In the genomic region with DNA sequence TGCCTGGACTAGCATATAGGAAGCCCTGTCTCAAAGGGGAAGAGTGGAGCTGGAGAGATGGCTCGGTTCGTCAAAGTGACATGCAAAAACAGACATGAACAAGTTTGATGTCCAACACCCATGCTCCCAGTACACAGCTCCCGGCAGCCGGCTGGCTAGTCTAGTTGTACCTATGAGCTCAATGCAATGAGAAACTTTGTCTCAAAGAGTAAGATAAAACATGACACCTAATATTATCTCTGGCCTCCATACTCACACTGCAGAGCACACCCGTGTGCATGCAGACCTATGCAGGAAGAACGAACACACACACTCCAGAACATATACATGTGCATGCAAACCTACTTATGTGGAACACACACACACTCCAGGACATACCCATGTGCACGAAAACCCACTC, we compare ENCODE assay signal across 22 mouse cellular contexts. TPM values are rescaled to one million over a fixed set of nuclear protein-coding genes. Genes with fewer than 3 reads are reported as not detected.
DNase-seq lines count a peak whose midpoint lies in the region; ATAC-seq and TF ChIP-seq lines count a peak whose summit lies in the region.
"Had no signal": no experiment of that assay in that cellular context is flagged by ENCODE, and none has a peak within 500 bp of the region (broad histone marks: within the 10 kb centered on the region; RNA-seq: fewer than 3 reads in every experiment).

No protein-coding gene starts in this region.

- peak overlapping the region; percentile 0; the same call in 1 of the 2 replicates for H3K4me2 ChIP-seq in liver, embryonic 11.5 days
- H3K4me2 ChIP-seq in liver, embryonic 15.5 days = peak overlapping the region; percentile 82
- H3K4me2 ChIP-seq: embryonic facial prominence, embryonic 12.5 days; hindbrain, embryonic 14.5 days; intestine, embryonic 15.5 days had no signal

- H3K27ac ChIP-seq in spleen, adult 2 months (ENCODE audit: insufficient read depth, low read length) = peak overlapping the region; percentile 24; the same call in 1 of the 2 replicates
- H3K27ac ChIP-seq in liver, embryonic 11.5 days (ENCODE audit: low read depth, low read length) = peak overlapping the region; percentile 98
- peak overlapping the region; percentile 89 for H3K27ac ChIP-seq in liver, embryonic 15.5 days (replicated peaks)
- H3K27ac ChIP-seq: embryonic facial prominence, embryonic 12.5 days; forebrain, embryonic 10.5 days; hindbrain, embryonic 10.5 days; hindbrain, embryonic 14.5 days; intestine, embryonic 15.5 days had no signal

- TF ChIP-seq POLR2A in spleen, adult 2 months (IDR thresholded peaks at IDR 0.05; ENCODE audit: low read depth, low read length) = no peak

- 85% methylated on average over 7 of the region's 7 CpGs for WGBS in spleen, adult 2 months
- 77% methylated on average over 7 of the region's 7 CpGs for WGBS in liver, embryonic 11.5 days
- 38% methylated on average over 7 of the region's 7 CpGs for WGBS in liver, embryonic 15.5 days (ENCODE audit: insufficient replicate concordance)

- no peaks in the 10 kb centered on the region for H3K27me3 ChIP-seq in spleen, adult 2 months (ENCODE audit: control insufficient read depth, insufficient read depth, low read length)
- H3K27me3 ChIP-seq in liver, embryonic 11.5 days (replicated peaks; ENCODE audit: control insufficient read depth, insufficient read depth, low read length) = no peaks in the 10 kb centered on the region
- H3K27me3 ChIP-seq in liver, embryonic 15.5 days = no peaks in the 10 kb centered on the region
- H3K27me3 ChIP-seq: embryonic facial prominence, embryonic 12.5 days; intestine, embryonic 15.5 days; Patski had no signal

- TF ChIP-seq CTCF in spleen, adult 2 months (IDR thresholded peaks at IDR 0.05; ENCODE audit: extremely low read depth, insufficient read depth, insufficient read length, insufficient replicate concordance) = no peak

- 0 out of 2 replicates have a peak, but pooled peaks cover 2% of the 10 kb centered on the region for H3K36me3 ChIP-seq in spleen, adult 2 months (ENCODE audit: control insufficient read depth, insufficient read depth, low read length)
- H3K36me3 ChIP-seq in liver, embryonic 11.5 days (ENCODE audit: control insufficient read depth, insufficient read depth, low read length) = peaks cover 8% of the 10 kb centered on the region; the same call in 1 of the 2 replicates
- H3K36me3 ChIP-seq in liver, embryonic 15.5 days (replicated peaks) = peaks cover 24% of the 10 kb centered on the region; the same call in 1 of the 2 replicates
- H3K36me3 ChIP-seq: intestine, embryonic 15.5 days had no signal

- ATAC-seq in liver, embryonic 11.5 days (replicated peaks; ENCODE audit: low FRiP score) = peak; percentile 29
- ATAC-seq in liver, embryonic 15.5 days (ENCODE audit: insufficient read depth) = peak; percentile 36
- peak; percentile 15 for ATAC-seq in megakaryocyte-erythroid progenitor cell, adult 5-6 weeks (replicated peaks; ENCODE audit: low FRiP score, low TSS enrichment, poor library complexity, severe bottlenecking)
- ATAC-seq: forebrain, embryonic 14.5 days; intestine, embryonic 15.5 days; Patski had no signal

- H3K4me3 ChIP-seq in spleen, adult 2 months (ENCODE audit: extremely low read depth, insufficient read depth, insufficient read length) = no peak overlapping the region
- no peak overlapping the region for H3K4me3 ChIP-seq in liver, embryonic 11.5 days (ENCODE audit: low read depth, low read length)
- no peak overlapping the region for H3K4me3 ChIP-seq in liver, embryonic 15.5 days (replicated peaks)
- H3K4me3 ChIP-seq: embryonic facial prominence, embryonic 12.5 days; forebrain, embryonic 10.5 days; heart, embryonic 10.5 days; hindbrain, embryonic 10.5 days; intestine, embryonic 15.5 days had no signal

- no peak for DNase-seq in spleen, adult 2 months (ENCODE audit: low read depth in 1 of 2, low spot score in 2 of 2)
- DNase-seq in spleen, postnatal 4 days (ENCODE audit: low spot score in 2 of 2) = no peak
- DNase-seq in liver, embryonic 11.5 days (ENCODE audit: low spot score) = no peak
- DNase-seq in gastrocnemius, adult 18-20 months (ENCODE audit: low spot score) = no peak
- no peak for DNase-seq in adrenal gland, postnatal 14 days
- DNase-seq in thymus, postnatal 14 days = no peak
- DNase-seq: adrenal gland, adult 8-10 months; cerebellum, adult 18-20 months; cerebellum, adult 9-11 months; gastrocnemius, postnatal 10 days; heart, adult 18-20 months; heart, postnatal 14 days had no signal

- no peak overlapping the region for H3K9ac ChIP-seq in liver, embryonic 11.5 days (ENCODE audit: low read depth, low read length)
- H3K9ac ChIP-seq in liver, embryonic 15.5 days = peak overlapping the region; percentile 14; the same call in 1 of the 2 replicates
- H3K9ac ChIP-seq: embryonic facial prominence, embryonic 12.5 days; hindbrain, embryonic 14.5 days; intestine, embryonic 15.5 days had no signal

- H3K9me3 ChIP-seq in liver, embryonic 11.5 days (ENCODE audit: control insufficient read depth, low read length) = no peaks in the 10 kb centered on the region
- no peaks in the 10 kb centered on the region for H3K9me3 ChIP-seq in liver, embryonic 15.5 days (replicated peaks)
- H3K9me3 ChIP-seq: embryonic facial prominence, embryonic 12.5 days; heart, embryonic 10.5 days; hindbrain, embryonic 10.5 days; intestine, embryonic 15.5 days had no signal

- peaks cover 62% of the 10 kb centered on the region; the same call in 1 of the 2 replicates for H3K4me1 ChIP-seq in spleen, adult 2 months (ENCODE audit: control insufficient read depth, insufficient read depth, insufficient read length)
- peaks cover 94% of the 10 kb centered on the region for H3K4me1 ChIP-seq in liver, embryonic 11.5 days (replicated peaks; ENCODE audit: control insufficient read depth, insufficient read depth, low read length)
- H3K4me1 ChIP-seq in liver, embryonic 15.5 days (replicated peaks) = peaks cover 100% of the 10 kb centered on the region

RNA-seq across cellular contexts. Expression of gene Stk24, which starts 15.5 kb away (rescaled TPM):
- 32.6 and 37.8 TPM in 2 replicates for polyA plus RNA-seq in spleen, adult 2 months (2012; rRNA removed)
- 51.3 and 58.2 TPM in 2 replicates for polyA plus RNA-seq in liver, embryonic 11.5 days (2014; fragmentation: Nextera tagmentation; extraction: Ambion mirVana)
- 27.0 and 29.3 TPM in 2 replicates for polyA plus RNA-seq in liver, embryonic 15.5 days (2015; fragmentation: Nextera tagmentation; extraction: Ambion mirVana)
- total RNA-seq in megakaryocyte-erythroid progenitor cell, adult 5-6 weeks (2014; fragmentation: Nextera tagmentation) = 117 and 138 TPM in 2 replicates
- total RNA-seq in megakaryocyte-erythroid progenitor cell, adult 5-6 weeks (2017) = 81.3 and 102 TPM in 2 replicates
- total RNA-seq in gastrocnemius, adult 18-20 months (2021) = 10 to 100 TPM; 27.9 to 31.2 TPM
- 93.2 and 95.8 TPM in 2 replicates for total RNA-seq in adrenal gland, postnatal 14 days (2021)

Comparison
In these comparisons a context has a peak if more than half of its experiments do, and no peak if none do; other contexts are left out.
1. H3K27ac ChIP-seq: peak in every context shown above with its lines; median percentile 98 in liver, embryonic 11.5 days; 89 in liver, embryonic 15.5 days; 24 in spleen, adult 2 months.